Mouse (Mus musculus): ENCODE data around the gene Arrdc5. TPM values are rescaled to one million over a fixed set of nuclear protein-coding genes. Genes with fewer than 3 reads are reported as not detected.

Gene Arrdc5
- polyA plus RNA-seq, 1 experiment: not detected

DNA sequence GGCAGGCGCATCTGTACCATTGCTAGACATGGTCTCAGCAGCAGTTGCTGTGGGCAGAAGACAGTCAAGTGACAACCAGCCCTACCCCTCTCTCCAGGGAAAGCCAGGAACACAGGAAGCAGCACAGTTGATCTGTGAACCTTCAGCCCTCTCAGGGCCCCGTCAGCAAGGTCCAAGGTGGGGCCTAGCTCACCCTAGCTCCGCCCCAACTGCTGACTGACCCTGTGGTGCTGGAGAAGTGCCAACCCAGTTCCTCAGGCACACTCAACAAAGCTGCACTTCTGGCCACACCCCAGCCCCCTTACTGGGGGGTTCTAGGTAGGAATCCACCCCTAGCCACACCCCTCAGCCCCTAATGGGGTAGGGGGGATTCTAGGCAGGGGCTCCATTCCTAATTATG is 12.3 kb downstream of the Arrdc5 start:
- peak overlapping the region; percentile 40; the same call in 1 of the 2 replicates for H3K27ac ChIP-seq (ENCODE audit: insufficient read depth, low read depth, low read length)

DNA sequence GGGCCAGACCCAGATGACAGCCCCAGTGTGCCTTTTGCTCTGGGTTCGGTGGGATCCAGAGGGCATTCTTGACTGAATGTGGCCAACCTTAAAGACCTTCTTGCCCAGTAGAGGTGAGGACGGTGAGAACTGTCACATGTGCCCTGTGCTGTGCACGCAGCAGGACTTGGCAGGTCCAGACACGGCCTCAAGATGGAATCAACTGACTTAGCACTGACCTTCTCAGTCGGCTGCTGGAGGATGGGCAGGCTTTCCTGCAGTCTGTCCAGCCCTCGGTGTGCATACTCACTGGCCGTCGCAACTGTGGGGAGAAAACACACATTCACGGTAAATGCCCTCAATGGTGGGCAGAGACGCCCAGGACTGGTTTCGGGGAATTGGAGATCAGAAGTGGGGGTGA is 14.1 kb downstream of the Arrdc5 start:
- WGBS: 96% methylated on average over 11 of the region's 11 CpGs
- Histone ChIP-seq H3K4me1 (ENCODE audit: control insufficient read depth, insufficient read depth, low read length) (peaks cover 14% of the 10 kb centered on the region; the same call in 1 of the 2 replicates), H3K4me3 (ENCODE audit: insufficient read depth, low read depth, low read length) (no peak overlapping the region), H3K27ac (ENCODE audit: insufficient read depth, low read depth, low read length) (no peak overlapping the region)
- TF ChIP-seq CTCF (IDR thresholded peaks at IDR 0.05; ENCODE audit: insufficient read depth, low read depth, low read length) (no peak), POLR2A (IDR thresholded peaks at IDR 0.05; ENCODE audit: insufficient read depth, low read depth, low read length) (no peak)

More for the DNA sequence above, 12.3 kb downstream of the Arrdc5 start:
- Histone ChIP-seq H3K4me1 (ENCODE audit: control insufficient read depth, insufficient read depth, low read length) (peaks cover 19% of the 10 kb centered on the region), H3K4me3 (ENCODE audit: insufficient read depth, low read depth, low read length) (no peak overlapping the region)
- 73% methylated on average over 3 of the region's 3 CpGs for WGBS
- no peak for TF ChIP-seq POLR2A (IDR thresholded peaks at IDR 0.05; ENCODE audit: insufficient read depth, low read depth, low read length)
- TF ChIP-seq CTCF (IDR thresholded peaks at IDR 0.05; ENCODE audit: insufficient read depth, low read depth, low read length): no peak

DNA sequence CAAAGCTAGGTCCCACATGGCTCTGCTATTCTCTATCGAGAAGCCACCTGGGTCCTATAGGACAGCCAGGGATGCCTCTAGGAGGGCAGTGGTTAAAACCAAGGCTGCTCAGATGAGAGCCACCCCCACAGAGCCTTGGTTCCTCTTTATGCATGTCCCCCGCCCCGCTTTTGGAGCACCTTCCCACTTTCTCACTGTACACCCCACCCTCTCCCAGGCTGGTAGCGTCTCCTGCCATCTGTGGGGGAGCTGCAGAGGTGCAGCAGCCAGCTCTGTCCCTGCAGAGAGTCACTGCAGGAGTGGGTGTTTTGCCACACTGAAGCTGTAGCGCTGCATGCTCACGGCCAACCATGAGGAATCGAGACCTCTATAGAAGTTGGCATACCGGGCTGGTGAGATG is 16.8 kb downstream of the Arrdc5 start:
- Histone ChIP-seq H3K4me1 (ENCODE audit: control insufficient read depth, insufficient read depth, low read length) (0 out of 2 replicates have a peak, but pooled peaks cover 4% of the 10 kb centered on the region), H3K4me3 (ENCODE audit: insufficient read depth, low read depth, low read length) (no peak overlapping the region), H3K27ac (ENCODE audit: insufficient read depth, low read depth, low read length) (peak overlapping the region; percentile 16; the same call in 1 of the 2 replicates)
- WGBS: 62% methylated on average over 8 of the region's 8 CpGs
- TF ChIP-seq POLR2A (IDR thresholded peaks at IDR 0.05; ENCODE audit: insufficient read depth, low read depth, low read length) (no peak), CTCF (IDR thresholded peaks at IDR 0.05; ENCODE audit: insufficient read depth, low read depth, low read length) (no peak)

DNA sequence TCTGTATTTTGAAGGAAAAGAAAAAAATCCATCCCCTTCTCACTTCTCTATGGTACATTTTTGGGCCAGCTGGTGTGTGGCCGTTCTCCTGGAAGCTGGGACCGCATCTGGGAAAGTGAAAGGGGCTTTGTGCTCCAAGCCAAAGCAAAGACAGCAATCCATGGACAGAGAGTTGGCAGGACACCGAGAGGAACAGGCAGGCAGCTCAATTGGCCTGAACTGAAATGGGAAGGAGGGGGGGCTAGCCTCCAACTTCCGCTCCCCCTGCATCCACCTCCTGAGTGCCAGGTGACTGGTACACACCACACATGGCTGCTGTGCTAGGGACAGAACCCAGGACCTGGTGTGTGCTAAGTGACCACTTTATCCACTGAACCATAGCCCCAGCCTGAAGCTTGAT is 17.3 kb downstream of the Arrdc5 start:
- 48% methylated on average over 4 of the region's 4 CpGs for WGBS
- Histone ChIP-seq H3K4me3 (ENCODE audit: insufficient read depth, low read depth, low read length) (no peak overlapping the region), H3K27ac (ENCODE audit: insufficient read depth, low read depth, low read length) (peak overlapping the region; percentile 16; the same call in 1 of the 2 replicates), H3K4me1 (ENCODE audit: control insufficient read depth, insufficient read depth, low read length) (0 out of 2 replicates have a peak, but pooled peaks cover 4% of the 10 kb centered on the region)
- TF ChIP-seq CTCF (IDR thresholded peaks at IDR 0.05; ENCODE audit: insufficient read depth, low read depth, low read length) (no peak), POLR2A (IDR thresholded peaks at IDR 0.05; ENCODE audit: insufficient read depth, low read depth, low read length) (no peak)

DNA sequence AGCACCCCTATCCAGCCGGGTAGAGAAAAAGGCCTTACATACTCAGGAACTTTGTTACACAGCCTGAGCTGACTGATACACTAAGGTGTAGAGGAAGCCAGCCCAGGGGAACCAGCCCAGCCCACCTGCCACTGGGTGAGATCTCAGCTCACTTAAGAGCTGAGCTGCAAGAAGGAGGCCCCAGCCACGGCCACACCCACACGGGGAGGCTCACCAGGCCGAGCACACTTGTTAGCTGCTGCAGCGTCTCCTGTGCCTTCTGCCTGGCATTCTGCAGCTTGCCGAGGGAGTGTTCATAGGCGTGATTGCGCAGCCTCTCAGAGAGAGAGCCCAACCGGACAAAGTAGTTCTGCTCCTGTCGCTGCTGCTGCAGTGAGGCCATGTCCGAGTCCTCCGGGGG is 18.9 kb downstream of the Arrdc5 start:
- Histone ChIP-seq H3K27ac (ENCODE audit: insufficient read depth, low read depth, low read length) (no peak overlapping the region), H3K4me1 (ENCODE audit: control insufficient read depth, insufficient read depth, low read length) (peaks cover 12% of the 10 kb centered on the region; the same call in 1 of the 2 replicates), H3K4me3 (ENCODE audit: insufficient read depth, low read depth, low read length) (no peak overlapping the region)
- WGBS: 90% methylated on average over 12 of the region's 12 CpGs
- no peak for TF ChIP-seq POLR2A (IDR thresholded peaks at IDR 0.05; ENCODE audit: insufficient read depth, low read depth, low read length)
- no peak for TF ChIP-seq CTCF (IDR thresholded peaks at IDR 0.05; ENCODE audit: insufficient read depth, low read depth, low read length)

DNA sequence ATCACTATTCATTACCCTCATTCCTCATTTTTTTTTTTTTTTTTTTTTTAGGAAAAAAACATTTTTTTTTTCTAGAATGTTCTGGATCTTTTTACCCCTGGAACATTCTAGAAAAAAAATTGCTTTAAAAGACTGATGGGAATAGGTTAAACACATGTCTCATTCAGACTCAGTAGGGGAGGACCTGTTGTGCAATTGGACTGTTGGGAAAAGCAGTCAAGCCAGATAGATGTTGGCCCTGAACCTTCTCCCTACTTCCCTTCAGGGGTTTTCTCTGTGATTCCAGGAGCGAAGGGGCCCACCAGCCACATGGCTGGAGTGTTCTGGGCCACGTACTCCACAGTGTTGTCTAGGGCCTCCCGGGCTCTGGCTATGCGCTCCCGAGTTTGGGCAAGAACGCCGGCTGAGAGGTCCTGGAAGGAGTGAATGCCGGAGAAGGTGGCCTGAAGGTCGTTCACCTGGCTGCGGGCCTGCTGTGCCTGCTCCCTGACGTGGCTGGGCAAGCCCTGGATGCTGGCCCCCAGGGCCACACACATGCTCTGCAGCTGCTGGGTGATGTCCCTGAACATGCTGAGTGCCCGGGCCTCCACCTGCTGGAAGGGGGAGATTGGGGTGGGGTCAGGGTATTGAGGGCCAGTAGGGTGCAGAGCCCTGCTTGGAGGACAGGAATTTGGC is 20.5 kb downstream of the Arrdc5 start:
- 88% methylated on average over 12 of the region's 12 CpGs for WGBS
- TF ChIP-seq CTCF (IDR thresholded peaks at IDR 0.05; ENCODE audit: insufficient read depth, low read depth, low read length) (no peak), POLR2A (IDR thresholded peaks at IDR 0.05; ENCODE audit: insufficient read depth, low read depth, low read length) (no peak)
- peaks cover 15% of the 10 kb centered on the region; the same call in 1 of the 2 replicates for H3K4me1 ChIP-seq (ENCODE audit: control insufficient read depth, insufficient read depth, low read length)

DNA sequence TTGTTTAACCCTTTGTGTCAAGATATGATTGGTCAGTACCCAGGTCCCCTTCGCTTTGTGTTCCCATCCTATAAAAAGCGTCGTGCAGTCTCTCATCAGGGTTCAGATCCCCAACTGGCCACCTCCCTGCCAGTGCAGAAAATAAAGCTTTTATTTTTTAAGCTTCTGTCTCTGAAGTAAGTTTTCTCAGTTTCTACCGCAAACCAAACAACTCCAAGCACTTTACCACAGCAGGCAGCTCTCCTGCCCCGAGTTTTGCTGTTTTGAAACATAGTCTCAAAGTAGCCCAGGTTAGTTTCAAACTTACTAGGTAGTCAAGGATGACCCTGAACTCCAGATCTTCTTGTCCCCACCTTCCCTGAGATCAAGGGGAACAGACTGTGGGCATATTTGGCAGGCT is 21.7 kb downstream of the Arrdc5 start:
- H3K4me1 ChIP-seq (ENCODE audit: control insufficient read depth, insufficient read depth, low read length): peaks cover 14% of the 10 kb centered on the region; the same call in 1 of the 2 replicates
- WGBS: 91% methylated on average over 5 of the region's 5 CpGs
- H3K4me3 ChIP-seq (ENCODE audit: insufficient read depth, low read depth, low read length): no peak overlapping the region
- no peak for TF ChIP-seq CTCF (IDR thresholded peaks at IDR 0.05; ENCODE audit: insufficient read depth, low read depth, low read length)
- TF ChIP-seq POLR2A (IDR thresholded peaks at IDR 0.05; ENCODE audit: insufficient read depth, low read depth, low read length): no peak
- no peak overlapping the region for H3K27ac ChIP-seq (ENCODE audit: insufficient read depth, low read depth, low read length)

More for the DNA sequence above, 20.5 kb downstream of the Arrdc5 start:
- H3K27ac ChIP-seq (ENCODE audit: insufficient read depth, low read depth, low read length): no peak overlapping the region
- no peak overlapping the region for H3K4me3 ChIP-seq (ENCODE audit: insufficient read depth, low read depth, low read length)

DNA sequence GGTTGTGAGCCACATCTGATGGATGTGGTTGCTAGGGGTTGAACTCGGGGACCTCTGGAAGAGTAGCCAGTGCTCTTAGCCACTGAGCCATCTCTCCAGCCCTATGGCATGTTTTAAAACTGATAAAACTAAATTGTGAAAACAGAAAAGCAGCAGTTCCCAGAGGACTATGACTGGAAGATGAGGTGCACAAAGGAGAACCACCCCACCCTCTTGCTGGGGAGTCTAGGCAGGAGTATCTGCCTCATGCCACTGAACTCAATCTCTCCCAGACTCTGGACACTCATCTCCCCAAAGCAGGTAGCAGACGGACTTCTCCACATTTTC is 22.6 kb downstream of the Arrdc5 start:
- Histone ChIP-seq H3K27ac (ENCODE audit: insufficient read depth, low read depth, low read length) (0 out of 2 replicates have a peak overlapping the region, but pooled peaks have one; percentile 23), H3K4me1 (ENCODE audit: control insufficient read depth, insufficient read depth, low read length) (peaks cover 11% of the 10 kb centered on the region; the same call in 1 of the 2 replicates), H3K4me3 (ENCODE audit: insufficient read depth, low read depth, low read length) (no peak overlapping the region)
- WGBS: 49% methylated on average over 2 of the region's 2 CpGs
- TF ChIP-seq POLR2A (IDR thresholded peaks at IDR 0.05; ENCODE audit: insufficient read depth, low read depth, low read length) (no peak), CTCF (IDR thresholded peaks at IDR 0.05; ENCODE audit: insufficient read depth, low read depth, low read length) (no peak)

Data from olfactory bulb, adult 2 months (tissue).